18 mouse cellular contexts compared by ENCODE assay signal in genomic region chr13:15298457-15298856, GRCm38 (mm10).
DNase-seq lines count a peak whose midpoint lies in the region; ATAC-seq and TF ChIP-seq lines count a peak whose summit lies in the region.
"Had no signal": no experiment of that assay in that cellular context is flagged by ENCODE, and none has a peak within 500 bp of the region (broad histone marks: within the 10 kb centered on the region; RNA-seq: fewer than 3 reads in every experiment).

No protein-coding gene starts in this region.

- TF ChIP-seq CTCF in lung, embryonic 14.5 days (IDR thresholded peaks at IDR 0.05; ENCODE audit: low read depth), result no peak

- 60% methylated on average over 2 of the region's 2 CpGs for WGBS in lung, embryonic 14.5 days
- WGBS in heart, embryonic 14.5 days, result 57% methylated on average over 2 of the region's 2 CpGs
- 59% methylated on average over 2 of the region's 2 CpGs for WGBS in liver, embryonic 12.5 days (ENCODE audit: insufficient replicate concordance)

- H3K36me3 ChIP-seq in lung, embryonic 14.5 days (ENCODE audit: insufficient read depth), result no peaks in the 10 kb centered on the region
- no peaks in the 10 kb centered on the region for H3K36me3 ChIP-seq in heart, embryonic 14.5 days (ENCODE audit: control insufficient read depth, insufficient read depth, low read length)
- H3K36me3 ChIP-seq in liver, embryonic 12.5 days, result no peaks in the 10 kb centered on the region
- H3K36me3 ChIP-seq: embryonic facial prominence, embryonic 15.5 days; G1E; hindbrain, embryonic 10.5 days; neural tube, embryonic 13.5 days had no signal

- H3K4me3 ChIP-seq in lung, embryonic 14.5 days (ENCODE audit: low read depth, low read length), result no peak overlapping the region
- no peak overlapping the region for H3K4me3 ChIP-seq in heart, embryonic 14.5 days (ENCODE audit: control insufficient read depth in 1 of 2, insufficient read depth in 1 of 2, low read depth in 1 of 2, low read length in 2 of 2)
- no peak overlapping the region for H3K4me3 ChIP-seq in liver, embryonic 12.5 days
- H3K4me3 ChIP-seq: embryonic facial prominence, embryonic 15.5 days; hindbrain, embryonic 10.5 days; left cerebral cortex, adult 2 months; neural tube, embryonic 13.5 days had no signal

- H3K4me1 ChIP-seq in lung, embryonic 14.5 days (ENCODE audit: insufficient read depth), result no peaks in the 10 kb centered on the region
- no peaks in the 10 kb centered on the region for H3K4me1 ChIP-seq in heart, embryonic 14.5 days (ENCODE audit: control insufficient read depth in 2 of 2, insufficient read depth in 2 of 2, low read length in 2 of 2)
- H3K4me1 ChIP-seq in liver, embryonic 12.5 days, result no peaks in the 10 kb centered on the region
- H3K4me1 ChIP-seq: embryonic facial prominence, embryonic 15.5 days; hindbrain, embryonic 10.5 days; neural tube, embryonic 13.5 days had no signal

- intact Hi-C loops in gastrocnemius, postnatal 14 days (cut with DNase I; ENCODE audit: low total_unique reads), result no loop called here

- no peaks in the 10 kb centered on the region for H3K27me3 ChIP-seq in lung, embryonic 14.5 days (ENCODE audit: insufficient read depth, low read length)
- H3K27me3 ChIP-seq in heart, embryonic 14.5 days (ENCODE audit: control insufficient read depth, insufficient read depth, low read length), result no peaks in the 10 kb centered on the region
- H3K27me3 ChIP-seq in liver, embryonic 12.5 days (replicated peaks), result no peaks in the 10 kb centered on the region
- H3K27me3 ChIP-seq: embryonic facial prominence, embryonic 15.5 days; neural tube, embryonic 13.5 days had no signal

- peak; percentile 7 for DNase-seq in gastrocnemius, postnatal 14 days
- DNase-seq in gastrocnemius, postnatal 10 days, result no peak
- peak; percentile 55 for DNase-seq in lung, embryonic 14.5 days
- DNase-seq in lung, adult 18-20 months, result no peak
- DNase-seq in lung, postnatal 14 days, result peak; percentile 24
- DNase-seq in thymus, postnatal 10 days (ENCODE audit: low spot score in 2 of 2), result no peak
- DNase-seq: kidney, adult 18-20 months; kidney, postnatal 4 days; retina, postnatal 1 day had no signal

- ATAC-seq in lung, embryonic 14.5 days (ENCODE audit: insufficient read depth), result no peak
- 0 out of 2 replicates have a peak, but pooled peaks have one; percentile 13 for ATAC-seq in heart, embryonic 14.5 days (ENCODE audit: insufficient number of reproducible peaks, insufficient read depth, low FRiP score, low read depth)
- no peak for ATAC-seq in liver, embryonic 12.5 days
- ATAC-seq: forebrain, embryonic 14.5 days had no signal

- no peak overlapping the region for H3K27ac ChIP-seq in lung, embryonic 14.5 days (ENCODE audit: low read depth)
- H3K27ac ChIP-seq in heart, embryonic 14.5 days (replicated peaks in 1 of 2; ENCODE audit: control insufficient read depth in 1 of 2, insufficient read depth in 1 of 2, low read depth in 2 of 2, low read length in 2 of 2), result no peak overlapping the region
- no peak overlapping the region for H3K27ac ChIP-seq in liver, embryonic 12.5 days
- H3K27ac ChIP-seq: embryonic facial prominence, embryonic 15.5 days; hindbrain, embryonic 10.5 days; left cerebral cortex, adult 2 months; neural tube, embryonic 13.5 days had no signal

- no peaks in the 10 kb centered on the region for H3K9me3 ChIP-seq in lung, embryonic 14.5 days (ENCODE audit: low read depth, low read length)
- no peaks in the 10 kb centered on the region for H3K9me3 ChIP-seq in heart, embryonic 14.5 days (ENCODE audit: control insufficient read depth, low read length)
- H3K9me3 ChIP-seq in liver, embryonic 12.5 days (replicated peaks), result no peaks in the 10 kb centered on the region
- H3K9me3 ChIP-seq: embryonic facial prominence, embryonic 15.5 days; G1E; hindbrain, embryonic 10.5 days; neural tube, embryonic 13.5 days had no signal

- H3K4me2 ChIP-seq in lung, embryonic 14.5 days, result no peak overlapping the region
- H3K4me2 ChIP-seq in heart, embryonic 14.5 days (ENCODE audit: low read length), result no peak overlapping the region
- no peak overlapping the region for H3K4me2 ChIP-seq in liver, embryonic 12.5 days
- H3K4me2 ChIP-seq: embryonic facial prominence, embryonic 15.5 days; liver, embryonic 11.5 days; neural tube, embryonic 13.5 days had no signal

- no peak overlapping the region for H3K9ac ChIP-seq in lung, embryonic 14.5 days
- no peak overlapping the region for H3K9ac ChIP-seq in heart, embryonic 14.5 days (ENCODE audit: low read length)
- H3K9ac ChIP-seq in liver, embryonic 12.5 days, result no peak overlapping the region
- H3K9ac ChIP-seq: embryonic facial prominence, embryonic 15.5 days; neural tube, embryonic 13.5 days had no signal

Comparison
In these comparisons a context has a peak if more than half of its experiments do, and no peak if none do; other contexts are left out.
1. DNase-seq: peak in gastrocnemius, postnatal 14 days (single experiment), lung, embryonic 14.5 days (single experiment) and lung, postnatal 14 days (single experiment); none in gastrocnemius, postnatal 10 days (single experiment), lung, adult 18-20 months (0 of 2) and thymus, postnatal 10 days (0 of 2).